Mouse (Mus musculus) MEL (cell line): Measurements from ENCODE around the gene BC003965. TPM values are rescaled to one million over a fixed set of nuclear protein-coding genes. Genes with fewer than 3 reads are reported as not detected.

ENCODE experiments used
- DNase-seq: peaks from one replicate; pipeline ENCODE4 v3.0.0; 2011; ENCODE audit warnings: low read depth, low spot score
- H3K27ac ChIP-seq: 2 replicates; pipeline ENCODE4 v1.5.1; 2012; ENCODE audit warnings: low read depth, mild to moderate bottlenecking, control low read depth, low read length, moderate library complexity; ENCODE audit not compliant: control insufficient read depth
- H3K27me3 ChIP-seq, 2 experiments: fragments of 150-350 bp in 1 of 2; sonication (generic) in 1 of 2; 2 replicates each; pipeline ENCODE4 v1.6.1; 2012; ENCODE audit warnings: low read length in 2 of 2, mild to moderate bottlenecking in 2 of 2, improper control_type of control experiment in 1 of 2, moderate library complexity in 1 of 2; ENCODE audit not compliant: insufficient read depth in 2 of 2, control insufficient read depth in 1 of 2
- H3K36me3 ChIP-seq, 2 experiments: 2 replicates each; pipeline ENCODE4 v1.6.1; 2012 to 2014; ENCODE audit warnings: low read length in 2 of 2, improper control_type of control experiment in 1 of 2, inconsistent platforms in 1 of 2, mild to moderate bottlenecking in 1 of 2; ENCODE audit not compliant: insufficient read depth in 2 of 2, control insufficient read depth in 1 of 2
- H3K4me1 ChIP-seq, 2 experiments: fragments of 150-350 bp in 1 of 2; sonication (generic) in 1 of 2; 2 replicates each; pipeline ENCODE4 v1.6.1; 2012; ENCODE audit warnings: low read length in 2 of 2, improper control_type of control experiment in 1 of 2, mild to moderate bottlenecking in 1 of 2; ENCODE audit not compliant: insufficient read depth in 2 of 2, control insufficient read depth in 1 of 2
- H3K4me3 ChIP-seq, 2 experiments: fragments of 150-350 bp in 1 of 2; sonication (generic) in 1 of 2; 2 replicates each; pipeline ENCODE4 v1.5.1; 2012; ENCODE audit warnings: low read depth in 2 of 2, low read length in 2 of 2, mild to moderate bottlenecking in 2 of 2, moderate library complexity in 2 of 2, control low read depth in 1 of 2, improper control_type of control experiment in 1 of 2; ENCODE audit not compliant: control insufficient read depth in 1 of 2, insufficient read depth in 1 of 2
- H3K79me2 ChIP-seq: 2 replicates; pipeline ENCODE4 v1.6.1; 2012; ENCODE audit warnings: mild to moderate bottlenecking, low read length, moderate library complexity; ENCODE audit not compliant: control insufficient read depth, poor library complexity, insufficient read depth
- H3K9ac ChIP-seq: 2 replicates; pipeline ENCODE4 v1.6.1; 2012; ENCODE audit warnings: low read depth, mild to moderate bottlenecking, control low read depth, low read length, moderate library complexity; ENCODE audit not compliant: control insufficient read depth, poor library complexity, severe bottlenecking
- H3K9me3 ChIP-seq: fragments of 150-350 bp; sonication (generic); replicated peaks from 2 replicates; pipeline ENCODE4 v1.6.1; 2012; ENCODE audit warnings: mild to moderate bottlenecking, low read length, improper control_type of control experiment, moderate library complexity; ENCODE audit not compliant: insufficient read depth
- BHLHE40 ChIP-seq: IDR thresholded peaks from 2 replicates; pipeline ENCODE4 v1.6.1; 2012; ENCODE audit warnings: low read depth, mild to moderate bottlenecking, inconsistent platforms, low read length, improper control_type of control experiment, borderline replicate concordance
- CHD2 ChIP-seq: IDR thresholded peaks from 2 replicates; pipeline ENCODE4 v1.6.1; 2011; ENCODE audit warnings: low read length, improper control_type of control experiment
- CTCF ChIP-seq, 3 experiments: IDR thresholded peaks in 2 of 3; conservative IDR thresholded peaks in 1 of 3; 2 replicates each; pipeline ENCODE4 v1.5.1; 2011 to 2012; ENCODE audit warnings: low read length in 3 of 3, low read depth in 2 of 3, mild to moderate bottlenecking in 2 of 3, improper control_type of control experiment in 1 of 3, inconsistent platforms in 1 of 3, mixed read lengths in 1 of 3, moderate library complexity in 1 of 3; ENCODE audit not compliant: control insufficient read depth in 1 of 3, insufficient read depth in 1 of 3, poor library complexity in 1 of 3, severe bottlenecking in 1 of 3
- EP300 ChIP-seq, 2 experiments: IDR thresholded peaks; 2 replicates each; pipeline ENCODE4 v1.6.1; 2011; ENCODE audit warnings: improper control_type of control experiment in 2 of 2, low read length in 2 of 2, low read depth in 1 of 2, mild to moderate bottlenecking in 1 of 2
- GATA1 ChIP-seq: IDR thresholded peaks from 2 replicates; pipeline ENCODE4 v1.6.1; 2011; ENCODE audit warnings: low read depth, low read length, improper control_type of control experiment
- KAT2A ChIP-seq: conservative IDR thresholded peaks from 2 replicates; pipeline ENCODE4 v1.6.1; 2012; ENCODE audit warnings: low read depth, low read length, improper control_type of control experiment, inconsistent platforms
- MAZ ChIP-seq: IDR thresholded peaks from 2 replicates; pipeline ENCODE4 v1.6.1; 2012; ENCODE audit warnings: low read depth, mild to moderate bottlenecking, inconsistent platforms, low read length, improper control_type of control experiment
- MEF2A ChIP-seq: IDR thresholded peaks from 2 replicates; pipeline ENCODE4 v1.6.1; 2014; ENCODE audit warnings: low read depth, mild to moderate bottlenecking, inconsistent platforms, low read length, improper control_type of control experiment; ENCODE audit not compliant: poor library complexity, insufficient replicate concordance, severe bottlenecking; ENCODE audit errors: extremely low read depth
- NELFE ChIP-seq: IDR thresholded peaks from 2 replicates; pipeline ENCODE4 v1.6.1; 2011; ENCODE audit warnings: low read depth, low read length, improper control_type of control experiment
- NRF1 ChIP-seq: IDR thresholded peaks from 2 replicates; pipeline ENCODE4 v1.6.1; 2014; ENCODE audit warnings: low read depth, mild to moderate bottlenecking, inconsistent platforms, low read length, improper control_type of control experiment, moderate library complexity; ENCODE audit not compliant: poor library complexity, insufficient read depth, severe bottlenecking
- POLR2A ChIP-seq, 2 experiments: IDR thresholded peaks; 2 replicates each; pipeline ENCODE4 v1.6.1; 2011 to 2012; ENCODE audit warnings: low read length in 2 of 2, mild to moderate bottlenecking in 2 of 2, control low read depth in 1 of 2, improper control_type of control experiment in 1 of 2, low read depth in 1 of 2, moderate library complexity in 1 of 2; ENCODE audit not compliant: control insufficient read depth in 1 of 2, insufficient read depth in 1 of 2, poor library complexity in 1 of 2
- POLR2AphosphoS2 ChIP-seq: IDR thresholded peaks from 2 replicates; pipeline ENCODE4 v1.6.1; 2011; ENCODE audit warnings: low read length, improper control_type of control experiment
- POLR2AphosphoS5 ChIP-seq: IDR thresholded peaks from 2 replicates; pipeline ENCODE4 v1.6.1; 2012; ENCODE audit warnings: low read depth, borderline replicate concordance, mild to moderate bottlenecking, inconsistent platforms, low read length, moderate library complexity, mixed read lengths
- RCOR1 ChIP-seq: IDR thresholded peaks from 2 replicates; pipeline ENCODE4 v1.6.1; 2012; ENCODE audit warnings: low read depth, mild to moderate bottlenecking, inconsistent platforms, low read length, improper control_type of control experiment
- SIN3A ChIP-seq: IDR thresholded peaks from 2 replicates; pipeline ENCODE4 v1.6.1; 2012; ENCODE audit warnings: low read length, improper control_type of control experiment, inconsistent platforms
- SMC3 ChIP-seq: IDR thresholded peaks from 2 replicates; pipeline ENCODE4 v1.6.1; 2011; ENCODE audit warnings: low read depth, low read length, improper control_type of control experiment
- TCF12 ChIP-seq: IDR thresholded peaks from 2 replicates; pipeline ENCODE4 v1.6.1; 2014; ENCODE audit warnings: low read depth, mild to moderate bottlenecking, inconsistent platforms, low read length, improper control_type of control experiment, moderate library complexity
- ZC3H11A ChIP-seq: IDR thresholded peaks from 2 replicates; pipeline ENCODE4 v1.6.1; 2012; ENCODE audit warnings: low read depth, mild to moderate bottlenecking, inconsistent platforms, low read length, improper control_type of control experiment
- ZMIZ1 ChIP-seq: IDR thresholded peaks from 2 replicates; pipeline ENCODE4 v1.6.1; 2012; ENCODE audit warnings: low read depth, mild to moderate bottlenecking, inconsistent platforms, low read length, improper control_type of control experiment, moderate library complexity
- polyA plus RNA-seq, 2 experiments: library from polyadenylated mRNA; stranded (reverse) in 1 of 2; unstranded in 1 of 2; fragments of >175 nt in 1 of 2; fragments of >200 nt in 1 of 2; gene quantifications; 2 replicates each; pipeline versions ENCODE4 v1.2.1 to v1.2.4; 2012; ENCODE audit warnings: low replicate concordance in 2 of 2, low read depth in 1 of 2; ENCODE audit not compliant: insufficient read length in 2 of 2, insufficient read depth in 1 of 2, missing spikeins in 1 of 2
- total RNA-seq: library from RNA; depleted of rRNA; stranded (reverse); fragments of 300-350 nt; gene quantifications from 2 replicates; pipeline ENCODE4 v1.2.3, GENCODE M21; 2012

BC003965 gene
- total and polyA plus RNA-seq, 3 experiments = 22.0 to 29.2 TPM; not detected in 1

GRCm38 (mm10) chr17:25188150-25189031 is 4.0 kb downstream of the BC003965 start, which contains the start of gene Unkl (continued):
- TF ChIP-seq POLR2AphosphoS5 = no peak
- TF ChIP-seq POLR2AphosphoS2 = peak; percentile 88; the same call in 1 of the 2 replicates
- TF ChIP-seq RCOR1 = no peak
- no peak for TF ChIP-seq ZC3H11A
- TF ChIP-seq CTCF (IDR thresholded peaks at IDR 0.05 in 2 of 3, conservative IDR thresholded peaks at IDR 0.05 in 1 of 3; ENCODE audit: control insufficient read depth in 1 of 3, insufficient read depth in 1 of 3, low read depth in 2 of 3, low read length in 3 of 3, poor library complexity in 1 of 3, severe bottlenecking in 1 of 3) = no peak
- no peak for TF ChIP-seq EP300 (IDR thresholded peaks at IDR 0.05; ENCODE audit: low read depth in 1 of 2, low read length in 2 of 2)
- TF ChIP-seq NELFE = 0 out of 2 replicates have a peak, but pooled peaks have one; percentile 43
- TF ChIP-seq POLR2A (IDR thresholded peaks at IDR 0.05; ENCODE audit: control insufficient read depth in 1 of 2, insufficient read depth in 1 of 2, low read depth in 1 of 2, low read length in 2 of 2, poor library complexity in 1 of 2) = peak; percentile 44 to 63; a peak in 1 of 4 replicates
- TF ChIP-seq GATA1 = no peak
- no peak for TF ChIP-seq BHLHE40
- TF ChIP-seq SMC3 = no peak
- TF ChIP-seq CHD2 = no peak
- no peak for TF ChIP-seq KAT2A

GRCm38 (mm10) chr17:25189091-25189490 is 4.7 kb downstream of the BC003965 start:
- no peaks in the 10 kb centered on the region for H3K27me3 ChIP-seq
- no peak for TF ChIP-seq NRF1
- 0 out of 2 replicates have a peak, but pooled peaks have one; percentile 36 for TF ChIP-seq SIN3A
- peaks cover 5 to 8% of the 10 kb centered on the region in 2 experiments; a peak in 3 of 4 replicates for H3K36me3 ChIP-seq
- peak overlapping the region; percentile 92 for H3K9ac ChIP-seq
- no peak for DNase-seq
- no peaks in the 10 kb centered on the region for H3K9me3 ChIP-seq
- H3K79me2 ChIP-seq = peaks cover 35% of the 10 kb centered on the region
- no peak overlapping the region for H3K27ac ChIP-seq
- H3K4me3 ChIP-seq = peak overlapping the region; percentile 83 to 98
- peaks cover 4 to 13% of the 10 kb centered on the region in 2 experiments for H3K4me1 ChIP-seq

GRCm38 (mm10) chr17:25202401-25202800 is 18.0 kb downstream of the BC003965 start:
- no peaks in the 10 kb centered on the region for H3K27me3 ChIP-seq
- peaks cover 0 to 4% of the 10 kb centered on the region in 2 experiments; a peak in 2 of 4 replicates for H3K36me3 ChIP-seq
- no peak for DNase-seq
- no peaks in the 10 kb centered on the region for H3K79me2 ChIP-seq
- TF ChIP-seq TCF12 (no peak), MAZ (no peak), MEF2A (no peak), ZMIZ1 (no peak), SMC3 (no peak)
- no peaks in the 10 kb centered on the region for H3K4me1 ChIP-seq
- H3K9me3 ChIP-seq = no peaks in the 10 kb centered on the region
- no peak overlapping the region for H3K9ac ChIP-seq
- H3K27ac ChIP-seq = no peak overlapping the region
- H3K4me3 ChIP-seq = no peak overlapping the region
